Mouse (Mus musculus): ENCODE data around the gene Ccdc153.

DNA sequence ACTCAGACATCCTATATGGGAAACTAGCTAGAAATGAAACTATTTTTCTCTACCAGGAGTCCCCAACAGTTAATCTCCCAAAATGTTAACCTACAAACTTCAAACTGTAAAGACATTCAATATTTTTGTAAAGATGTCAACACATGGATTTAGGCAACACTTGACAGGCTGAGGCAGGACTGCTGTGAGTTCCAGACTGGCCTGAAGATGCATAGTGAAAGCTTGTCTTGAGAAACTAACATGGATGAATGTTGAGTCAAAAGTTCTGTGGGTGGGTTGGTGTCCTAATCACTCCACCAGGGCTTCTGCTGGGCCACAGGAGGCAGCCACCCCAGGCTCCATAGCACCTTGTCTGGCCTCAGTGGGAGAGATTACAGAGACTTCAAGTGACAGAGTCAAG, 8.9 kb upstream of the Ccdc153 start:
- TF ChIP-seq CTCF (IDR thresholded peaks at IDR 0.05; ENCODE audit: extremely low read depth, insufficient read depth, low read length) (no peak), POLR2A (IDR thresholded peaks at IDR 0.05; ENCODE audit: extremely low read depth, insufficient read depth, low read length) (no peak)

Data from cortical plate, adult 2 months (tissue).